Mouse (Mus musculus): ENCODE data around the gene Apc2. TPM values are rescaled to one million over a fixed set of nuclear protein-coding genes. Genes with fewer than 3 reads are reported as not detected.

The Apc2 gene
- total RNA-seq, 4 experiments from 2014 or later: 107 to 125 (median 116) TPM

- DNase-seq (ENCODE audit: low spot score in 2 of 2): no peak
Observed at GRCm38 (mm10) chr10:80262776-80263365, 32.9 kb upstream of the Apc2 start.

GRCm38 (mm10) chr10:80264341-80265148 is 31.2 kb upstream of the Apc2 start:
- DNase-seq (ENCODE audit: low spot score in 2 of 2): peak; percentile 92 to 99

GRCm38 (mm10) chr10:80265149-80265486 is 30.7 kb upstream of the Apc2 start:
- DNase-seq (ENCODE audit: low spot score in 2 of 2): no peak

- no peak for DNase-seq (ENCODE audit: low spot score in 2 of 2)
Observed at GRCm38 (mm10) chr10:80270099-80270498, 25.7 kb upstream of the Apc2 start.

GRCm38 (mm10) chr10:80270734-80271181 is 25.0 kb upstream of the Apc2 start:
- no peak for DNase-seq (ENCODE audit: low spot score in 2 of 2)

- no peak for DNase-seq (ENCODE audit: low spot score in 2 of 2)
Observed at GRCm38 (mm10) chr10:80271186-80271843, 24.5 kb upstream of the Apc2 start.

GRCm38 (mm10) chr10:80271870-80272585 is 23.7 kb upstream of the Apc2 start:
- no peak for DNase-seq (ENCODE audit: low spot score in 2 of 2)

- no peak for DNase-seq (ENCODE audit: low spot score in 2 of 2)
Observed at GRCm38 (mm10) chr10:80273847-80274246, 21.9 kb upstream of the Apc2 start.

GRCm38 (mm10) chr10:80276238-80276637 is 19.5 kb upstream of the Apc2 start:
- DNase-seq (ENCODE audit: low spot score in 2 of 2): no peak

- no peak for DNase-seq (ENCODE audit: low spot score in 2 of 2)
Observed at GRCm38 (mm10) chr10:80278390-80278789, 17.4 kb upstream of the Apc2 start.

GRCm38 (mm10) chr10:80279273-80279672 is 16.5 kb upstream of the Apc2 start:
- no peak for DNase-seq (ENCODE audit: low spot score in 2 of 2)

GRCm38 (mm10) chr10:80281304-80281703 is 14.5 kb upstream of the Apc2 start:
- no peak for DNase-seq (ENCODE audit: low spot score in 2 of 2)

GRCm38 (mm10) chr10:80281921-80282371 is 13.8 kb upstream of the Apc2 start:
- DNase-seq (ENCODE audit: low spot score in 2 of 2): no peak

- no peak for DNase-seq (ENCODE audit: low spot score in 2 of 2)
Observed at GRCm38 (mm10) chr10:80282481-80283441, 13.0 kb upstream of the Apc2 start.

- no peak for DNase-seq (ENCODE audit: low spot score in 2 of 2)
Observed at GRCm38 (mm10) chr10:80285222-80286070, 10.3 kb upstream of the Apc2 start.

- no peak for DNase-seq (ENCODE audit: low spot score in 2 of 2)
Observed at GRCm38 (mm10) chr10:80288097-80288496, 7.7 kb upstream of the Apc2 start.

GRCm38 (mm10) chr10:80288657-80289056 is 7.1 kb upstream of the Apc2 start:
- DNase-seq (ENCODE audit: low spot score in 2 of 2): no peak

GRCm38 (mm10) chr10:80292251-80293146 is 3.3 kb upstream of the Apc2 start, which contains the start of gene Rps15:
Rps15 (plus strand) TSS chr10:80292453.
- DNase-seq (ENCODE audit: low spot score in 2 of 2): peak; percentile 81 to 91

Data from left cerebral cortex, adult 8-10 months (tissue).